Mouse (Mus musculus): Measurements from ENCODE around the gene Trabd2b.

Trabd2b gene

DNA sequence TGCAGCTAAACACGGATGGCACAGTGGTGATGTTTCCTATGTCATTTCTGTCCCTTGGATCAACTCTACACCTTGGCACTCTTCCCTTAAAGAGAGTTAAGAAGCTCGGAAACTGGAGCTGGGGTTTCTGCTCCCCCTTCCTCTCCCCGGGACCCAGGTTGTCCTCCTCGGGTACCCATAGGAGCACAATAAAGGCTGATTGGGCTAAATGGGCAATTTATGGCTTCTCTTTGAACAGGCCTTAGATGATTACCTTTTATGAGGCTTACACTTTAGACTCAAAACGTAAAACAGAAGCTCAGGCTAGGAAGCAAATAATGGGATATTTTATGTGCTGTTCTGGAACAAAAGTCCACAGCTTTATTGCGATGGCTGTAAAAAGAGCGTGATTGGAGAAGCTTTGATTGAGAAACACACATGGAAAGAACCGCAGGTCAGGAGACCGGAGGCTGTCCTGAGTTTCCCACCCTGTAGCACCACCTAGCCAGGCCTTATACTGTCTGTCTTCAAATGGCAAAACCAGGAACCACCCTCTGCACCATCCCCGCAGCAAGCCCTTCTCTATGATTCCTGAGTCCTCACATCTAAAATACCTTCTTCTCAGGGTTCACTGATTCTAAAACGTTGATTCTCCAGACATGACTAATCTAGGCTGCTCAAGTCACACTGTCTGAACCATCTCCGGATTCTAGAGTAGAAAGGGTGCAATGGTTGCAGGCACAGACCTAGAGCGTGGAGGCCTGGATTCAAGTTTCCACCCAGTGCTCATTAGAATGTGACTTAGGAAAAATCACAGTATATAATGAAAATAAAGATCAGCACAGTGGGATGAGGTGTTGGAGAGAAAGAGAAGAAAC lies 240.5 kb downstream of the Trabd2b start:
- DNase-seq (ENCODE audit: low spot score in 2 of 2), result no peak

DNA sequence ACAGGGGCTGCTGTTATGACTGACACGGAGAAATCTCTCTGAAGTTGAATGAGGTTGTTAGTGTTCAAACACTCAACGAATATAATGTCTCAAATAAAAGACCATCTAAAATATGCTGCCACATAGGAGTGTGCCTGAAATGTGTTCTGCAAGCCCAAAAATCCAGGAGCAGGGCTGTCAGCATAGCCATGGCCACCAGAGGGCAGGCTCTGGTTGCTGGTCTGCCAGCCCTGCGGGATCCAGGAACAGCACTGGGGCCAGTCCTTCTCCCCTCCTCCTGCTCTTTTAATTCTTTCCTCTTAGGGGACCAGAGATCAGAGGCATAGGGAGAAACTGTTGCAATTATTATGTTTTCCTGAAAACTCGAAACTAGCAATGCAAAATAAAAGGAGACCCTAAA lies 241.2 kb downstream of the Trabd2b start:
- DNase-seq (ENCODE audit: low spot score in 2 of 2), result peak; percentile 63 to 64

DNA sequence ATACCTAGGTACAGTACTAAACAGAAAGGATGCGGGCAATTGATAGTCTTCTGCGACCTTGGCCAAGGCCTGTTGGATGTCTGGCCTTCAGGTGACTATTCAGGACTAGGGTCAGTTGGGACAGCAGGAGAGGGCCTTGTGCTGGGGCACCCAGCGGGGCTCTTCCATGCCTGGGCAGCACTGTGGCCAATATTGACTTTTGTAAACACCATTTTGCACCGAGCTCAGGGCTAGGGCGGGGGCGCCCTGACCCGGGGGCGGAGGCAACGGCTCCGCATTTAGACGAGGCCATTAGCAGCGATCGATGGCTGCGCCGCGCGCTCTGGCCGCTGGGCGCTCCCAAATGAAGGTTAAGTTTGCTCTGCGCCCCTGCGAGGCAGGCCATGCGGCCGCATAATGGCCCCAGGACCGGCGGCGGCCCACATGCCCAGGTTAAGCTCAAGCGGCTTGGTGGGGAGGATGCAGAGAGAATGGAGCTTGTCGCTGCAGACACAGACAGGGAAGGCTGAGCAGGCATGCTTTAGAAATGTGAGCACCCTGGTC lies 242.1 kb downstream of the Trabd2b start:
- DNase-seq (ENCODE audit: low spot score in 2 of 2), result no peak

DNA sequence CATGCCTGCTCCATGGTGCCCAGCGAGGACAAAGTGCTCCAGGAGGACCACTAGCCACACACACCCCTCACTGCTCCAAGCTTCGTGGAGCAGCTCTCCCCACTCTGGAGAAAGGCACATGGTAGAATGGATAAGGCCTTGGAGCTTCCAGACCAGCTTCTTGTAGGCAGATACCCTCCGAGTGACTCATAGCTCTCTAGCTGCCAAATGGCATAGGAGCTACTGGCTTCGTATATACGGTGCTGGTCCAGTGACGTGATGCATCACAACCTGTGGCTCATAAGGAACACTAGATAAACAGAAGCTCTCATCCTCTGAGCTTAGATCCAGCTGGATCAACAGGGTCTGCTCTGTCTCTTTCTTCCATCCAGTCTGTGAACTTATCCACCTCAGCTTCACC lies 244.0 kb downstream of the Trabd2b start:
- DNase-seq (ENCODE audit: low spot score in 2 of 2), result no peak

DNA sequence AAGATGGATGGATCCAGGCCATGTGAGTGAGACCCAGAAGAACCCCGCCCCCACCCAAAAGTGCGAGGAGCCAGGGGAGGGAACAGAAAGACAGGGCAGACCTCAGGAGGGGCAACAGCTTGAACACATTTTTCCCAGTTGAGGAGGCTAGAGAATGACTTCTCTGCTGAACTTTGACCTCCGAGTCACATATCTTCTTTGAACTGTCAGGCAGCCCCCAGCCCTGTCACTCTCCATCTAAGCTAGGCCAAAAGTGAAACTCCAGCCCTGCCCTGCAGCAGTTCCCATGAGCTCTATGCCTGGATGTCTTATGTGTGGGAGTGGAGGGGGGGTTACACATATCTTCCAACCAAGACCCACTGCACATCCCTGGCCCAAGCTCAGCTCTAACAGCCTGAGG lies 244.5 kb downstream of the Trabd2b start:
- no peak for DNase-seq (ENCODE audit: low spot score in 2 of 2)

DNA sequence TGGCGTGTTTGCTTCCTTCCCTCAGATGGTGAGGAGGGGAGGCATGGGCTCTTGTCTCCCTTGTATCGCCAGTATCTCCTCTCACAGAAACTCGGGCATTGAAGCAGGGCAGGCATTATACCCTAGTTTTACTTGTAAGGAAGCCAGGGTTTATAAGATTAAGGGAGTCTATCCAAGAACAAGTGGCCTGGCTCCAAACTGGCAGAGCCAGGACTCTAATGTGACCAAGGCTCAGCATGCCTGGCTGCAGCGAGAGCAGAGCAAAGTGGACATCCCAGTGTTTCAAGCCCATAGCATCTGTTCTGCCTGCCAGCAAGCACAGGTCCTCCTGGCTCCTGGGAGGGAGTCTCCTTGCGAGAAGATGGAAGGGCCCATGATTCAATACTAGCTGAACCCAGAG lies 245.1 kb downstream of the Trabd2b start:
- peak in 1 of 2 experiments; percentile 38 for DNase-seq (ENCODE audit: low spot score in 2 of 2)

DNA sequence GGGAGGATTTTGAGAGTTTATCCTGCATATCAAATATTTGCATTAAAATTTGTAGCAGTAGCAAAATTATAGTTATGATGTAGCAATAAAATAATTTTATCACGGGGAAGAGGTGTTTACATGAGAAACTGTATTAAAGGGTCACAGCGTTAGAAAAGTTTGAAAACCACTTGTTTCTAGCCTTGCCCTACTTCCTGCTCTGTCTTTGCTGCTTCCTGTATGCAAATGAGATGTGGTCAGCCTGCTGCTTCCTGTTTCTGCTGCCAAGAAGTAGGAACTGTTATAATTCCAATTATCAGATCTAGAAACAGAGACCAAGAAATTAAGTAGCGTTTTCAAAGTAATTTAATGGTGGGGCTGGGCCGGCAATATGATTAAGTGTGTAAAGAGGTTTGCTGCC lies 245.9 kb downstream of the Trabd2b start:
- no peak for DNase-seq (ENCODE audit: low spot score in 2 of 2)

DNA sequence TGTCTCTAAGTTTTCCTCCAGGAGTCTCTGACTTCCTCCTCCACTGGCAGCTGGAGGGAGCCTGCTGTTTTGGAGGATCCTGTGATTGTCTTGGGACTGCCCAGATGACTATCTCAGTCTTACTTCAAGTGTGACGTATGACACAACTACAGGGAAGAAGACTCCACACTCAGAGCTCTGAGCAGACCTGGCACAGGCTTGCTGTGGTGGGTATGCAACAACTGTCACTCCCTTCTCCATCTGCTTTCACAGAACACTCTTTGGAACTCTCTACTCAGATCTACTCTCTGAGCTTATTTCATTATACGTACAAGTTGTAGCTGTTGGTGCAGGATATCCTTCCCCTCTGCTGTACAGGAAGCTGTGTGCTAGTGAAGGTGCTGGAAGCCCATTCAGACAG lies 251.4 kb downstream of the Trabd2b start:
- no peak for DNase-seq (ENCODE audit: low spot score in 2 of 2)

DNA sequence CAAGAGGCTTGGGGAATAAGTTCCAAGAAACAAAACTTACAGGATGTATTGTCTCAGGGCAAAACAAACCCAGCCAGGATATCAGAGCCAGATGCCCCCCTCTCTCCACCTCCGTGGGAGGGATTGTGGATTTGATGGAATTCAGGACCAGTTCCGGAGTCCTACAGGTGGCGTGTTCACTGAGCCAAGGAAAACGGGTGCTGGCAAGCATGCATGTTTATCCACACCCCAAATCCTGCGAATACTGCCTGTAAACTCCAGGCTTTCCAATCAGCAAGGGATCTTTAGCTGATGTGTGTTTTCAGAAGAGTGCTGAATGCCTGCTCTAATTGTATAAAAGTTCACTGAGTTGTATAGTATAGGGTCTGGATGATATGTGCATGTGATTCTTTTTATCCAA lies 253.4 kb downstream of the Trabd2b start:
- DNase-seq (ENCODE audit: low spot score in 2 of 2), result no peak

DNA sequence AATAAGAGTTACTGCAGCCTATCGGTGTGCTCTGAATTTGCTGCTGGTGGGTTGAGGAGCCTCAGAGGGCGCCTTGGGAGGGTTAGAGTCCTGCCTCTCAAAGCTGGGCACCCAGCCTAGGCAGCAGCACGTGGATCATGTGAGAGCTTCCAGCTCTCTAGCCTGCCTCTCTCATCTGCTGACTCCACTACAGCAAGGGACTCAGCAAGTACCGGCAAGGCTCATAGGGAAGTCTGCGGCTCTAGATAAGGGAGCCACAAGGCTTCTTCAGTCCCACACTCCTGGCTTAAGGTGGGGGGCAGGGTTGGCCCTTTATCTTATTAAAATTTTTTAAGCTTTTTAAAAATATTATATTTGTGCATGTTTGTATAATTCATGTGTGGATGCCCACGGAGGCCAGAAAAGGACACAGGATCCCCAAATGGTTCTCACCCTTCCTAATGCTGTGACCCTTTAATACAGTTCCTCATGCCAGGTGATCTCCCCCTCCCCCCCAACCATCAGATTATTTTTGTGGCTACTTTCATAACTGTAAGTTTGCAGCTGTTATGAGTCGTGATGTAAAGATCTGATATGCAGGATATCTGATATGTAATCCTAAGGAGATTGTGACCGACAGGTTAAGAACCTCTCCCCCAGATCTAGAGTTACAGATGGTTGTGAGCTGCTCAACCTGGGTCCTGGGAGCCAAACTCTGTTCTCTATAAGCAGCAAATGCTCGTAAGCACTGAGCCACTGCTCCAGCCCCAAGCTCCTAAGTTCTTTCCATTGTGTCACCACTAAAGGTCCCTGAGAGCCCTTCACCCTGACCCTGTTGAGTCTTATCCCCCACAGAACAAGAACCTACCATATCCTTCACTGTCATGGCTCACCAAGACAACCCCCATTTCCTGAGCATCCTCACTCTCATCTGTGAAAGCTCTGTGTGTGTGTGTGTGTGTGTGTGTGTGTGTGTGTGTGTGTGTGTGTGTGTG lies 257.8 kb downstream of the Trabd2b start:
- DNase-seq (ENCODE audit: low spot score in 2 of 2), result no peak

Measured in urinary bladder, postnatal 36 days (tissue).